Mouse (Mus musculus): Measurements from ENCODE around the gene Ccnd2.

Ccnd2 gene

GRCm38 (mm10) chr6:127148526-127149302 is 3.3 kb downstream of the Ccnd2 start:
- no peak for DNase-seq (ENCODE audit: low spot score)

- DNase-seq (ENCODE audit: low spot score), result peak; percentile 72
Measured at GRCm38 (mm10) chr6:127147665-127148064, 4.3 kb downstream of the Ccnd2 start.

- DNase-seq (ENCODE audit: low spot score), result no peak
Measured at GRCm38 (mm10) chr6:127146322-127146947, 5.6 kb downstream of the Ccnd2 start.

- no peak for DNase-seq (ENCODE audit: low spot score)
Measured at GRCm38 (mm10) chr6:127145464-127146190, 6.4 kb downstream of the Ccnd2 start.

- DNase-seq (ENCODE audit: low spot score), result no peak
Measured at GRCm38 (mm10) chr6:127143576-127144288, 8.3 kb downstream of the Ccnd2 start.

- DNase-seq (ENCODE audit: low spot score), result no peak
Measured at GRCm38 (mm10) chr6:127143124-127143520, 8.9 kb downstream of the Ccnd2 start.

- DNase-seq (ENCODE audit: low spot score), result no peak
Measured at GRCm38 (mm10) chr6:127142154-127143123, 9.6 kb downstream of the Ccnd2 start.

- DNase-seq (ENCODE audit: low spot score), result no peak
Measured at GRCm38 (mm10) chr6:127138962-127139361, 13.0 kb downstream of the Ccnd2 start.

- no peak for DNase-seq (ENCODE audit: low spot score)
Measured at GRCm38 (mm10) chr6:127133433-127134245, 18.4 kb downstream of the Ccnd2 start.

GRCm38 (mm10) chr6:127132719-127133118 is 19.3 kb downstream of the Ccnd2 start:
- DNase-seq (ENCODE audit: low spot score), result no peak

GRCm38 (mm10) chr6:127131946-127132345 is 20.0 kb downstream of the Ccnd2 start:
- DNase-seq (ENCODE audit: low spot score), result no peak

GRCm38 (mm10) chr6:127130377-127130776 is 21.6 kb downstream of the Ccnd2 start:
- no peak for DNase-seq (ENCODE audit: low spot score)

- DNase-seq (ENCODE audit: low spot score), result no peak
Measured at GRCm38 (mm10) chr6:127129659-127130058, 22.3 kb downstream of the Ccnd2 start.

GRCm38 (mm10) chr6:127123506-127123905 is 28.5 kb downstream of the Ccnd2 start:
- DNase-seq (ENCODE audit: low spot score), result peak; percentile 65

- DNase-seq (ENCODE audit: low spot score), result no peak
Measured at GRCm38 (mm10) chr6:127122996-127123395, 29.0 kb downstream of the Ccnd2 start.

- DNase-seq (ENCODE audit: low spot score), result peak; percentile 14
Measured at GRCm38 (mm10) chr6:127122221-127122806, 29.7 kb downstream of the Ccnd2 start.

GRCm38 (mm10) chr6:127114753-127115456 is 37.1 kb downstream of the Ccnd2 start:
- DNase-seq (ENCODE audit: low spot score), result no peak

- DNase-seq (ENCODE audit: low spot score), result peak; percentile 90
Measured at GRCm38 (mm10) chr6:127109402-127109930, 42.5 kb downstream of the Ccnd2 start, which contains the start of gene Tigar. TSS of gene Tigar (minus strand) at chr6:127109557.
